Mouse (Mus musculus): ENCODE data around the gene Il12rb1.

Il12rb1 gene

DNA sequence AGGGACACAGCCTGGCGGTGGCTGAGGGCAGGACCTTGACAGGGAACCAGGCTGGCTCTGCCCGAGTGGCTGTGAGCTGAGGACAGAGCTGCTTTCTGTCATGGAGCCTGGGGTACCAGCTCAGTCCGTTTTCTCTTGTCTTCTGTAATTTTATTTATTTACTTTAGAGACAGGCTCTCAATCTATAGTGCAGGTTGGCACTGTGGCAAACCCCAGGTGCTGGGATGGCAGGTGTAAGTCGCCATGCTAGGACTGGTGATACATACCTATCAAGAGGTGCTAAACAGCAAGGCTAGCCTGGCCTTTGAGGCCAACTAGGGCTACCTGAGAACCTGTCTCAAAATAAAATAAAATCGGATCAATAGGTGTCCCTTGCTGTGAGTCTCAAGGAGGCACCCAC is 47.8 kb downstream of the Il12rb1 start:
- no peak for DNase-seq

DNA sequence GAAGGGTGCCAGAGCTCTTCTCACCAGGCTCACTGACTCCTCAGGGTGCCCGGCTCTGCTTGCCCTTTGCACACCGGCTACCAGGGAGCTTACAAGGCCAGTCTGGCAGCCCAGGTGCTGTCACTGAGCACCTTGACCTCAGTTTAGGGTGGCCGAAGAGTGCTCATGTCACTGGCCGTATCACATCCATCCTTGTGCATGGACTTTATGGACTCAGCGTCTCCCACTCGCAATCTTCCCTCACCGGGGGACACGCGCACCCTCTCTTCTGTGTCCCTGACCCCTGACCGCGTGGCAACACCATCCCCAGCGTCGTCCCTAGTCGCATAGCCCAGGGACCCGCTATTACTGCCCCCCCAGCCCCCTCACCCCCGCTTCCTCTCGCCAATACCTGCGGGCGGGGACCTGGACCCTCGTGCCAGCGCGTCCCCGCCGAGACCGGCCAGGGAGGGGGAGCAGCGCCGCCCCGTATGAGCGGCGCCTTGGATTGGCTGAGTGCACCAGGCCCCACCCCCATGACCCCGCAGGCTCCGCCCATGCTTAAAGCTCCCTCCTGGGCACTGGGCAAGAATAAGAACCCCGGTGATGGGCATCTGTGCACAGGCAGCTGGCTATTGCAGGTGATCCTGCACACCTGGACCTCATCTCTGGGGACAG is 48.4 kb downstream of the Il12rb1 start:
- peak; percentile 82 for DNase-seq

DNA sequence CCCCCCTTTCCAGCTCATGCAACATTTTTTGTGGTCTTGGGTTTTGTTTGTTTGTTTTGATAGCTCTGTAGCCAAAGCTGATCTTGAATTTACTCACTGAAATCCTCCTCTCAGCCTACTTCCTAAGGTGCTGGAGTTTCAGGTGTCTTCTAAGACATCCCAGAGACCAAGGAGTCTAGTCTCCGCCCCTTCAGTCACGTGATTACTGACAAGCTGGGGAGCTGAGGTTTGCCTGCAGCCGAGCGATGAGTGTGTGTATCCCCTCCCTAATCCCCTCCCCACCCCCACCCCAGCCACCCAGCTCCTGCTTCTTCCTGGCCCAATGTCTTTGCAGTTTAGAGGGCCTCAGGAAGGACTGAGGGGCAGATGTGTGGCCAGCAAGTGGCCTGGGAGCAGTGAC is 49.3 kb downstream of the Il12rb1 start:
- DNase-seq: no peak

DNA sequence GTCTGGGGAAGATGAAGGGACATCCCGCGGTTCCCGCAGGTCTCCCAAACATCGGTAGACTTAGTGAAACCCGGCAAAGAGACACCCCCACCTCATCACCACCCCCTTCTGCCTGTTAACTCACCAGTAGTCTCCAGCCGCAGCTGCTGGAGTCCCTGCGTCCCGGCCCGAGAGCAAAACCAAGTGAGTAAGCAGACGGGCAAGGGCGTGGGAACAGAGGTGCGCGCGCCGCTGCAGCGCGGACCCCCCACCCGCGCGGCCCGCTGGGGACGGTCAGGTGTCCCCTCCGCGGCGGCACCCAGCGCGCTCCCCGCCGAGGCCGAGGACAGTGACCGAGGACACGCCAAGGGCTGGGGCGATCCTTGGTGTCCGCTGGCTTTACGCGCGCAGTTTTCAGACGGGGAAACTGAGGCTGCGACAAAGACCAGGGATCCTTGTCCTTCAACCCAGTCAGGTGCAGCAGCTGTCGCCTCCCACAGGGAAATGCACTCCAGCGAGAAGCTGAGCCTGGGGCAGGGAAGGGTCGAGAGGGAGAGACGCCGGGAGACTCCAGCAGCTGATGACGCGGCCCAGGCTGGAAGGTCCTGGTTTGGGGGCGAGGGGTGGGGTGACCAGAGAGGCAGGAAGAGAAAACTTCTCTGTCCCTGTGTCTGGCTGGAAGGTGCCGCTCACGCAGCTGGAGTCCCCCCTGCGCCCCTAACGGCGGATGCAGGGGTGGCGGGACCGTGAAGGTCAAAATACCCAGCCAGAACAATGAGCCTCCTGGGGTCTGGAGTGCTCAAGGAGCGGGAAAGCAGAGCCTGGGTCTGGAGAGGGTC is 54.8 kb downstream of the Il12rb1 start, which contains the start of gene Kcnn1:
Kcnn1 (minus strand) TSS at position 435 of the 818 bp plus-strand sequence.
- no peak for DNase-seq

DNA sequence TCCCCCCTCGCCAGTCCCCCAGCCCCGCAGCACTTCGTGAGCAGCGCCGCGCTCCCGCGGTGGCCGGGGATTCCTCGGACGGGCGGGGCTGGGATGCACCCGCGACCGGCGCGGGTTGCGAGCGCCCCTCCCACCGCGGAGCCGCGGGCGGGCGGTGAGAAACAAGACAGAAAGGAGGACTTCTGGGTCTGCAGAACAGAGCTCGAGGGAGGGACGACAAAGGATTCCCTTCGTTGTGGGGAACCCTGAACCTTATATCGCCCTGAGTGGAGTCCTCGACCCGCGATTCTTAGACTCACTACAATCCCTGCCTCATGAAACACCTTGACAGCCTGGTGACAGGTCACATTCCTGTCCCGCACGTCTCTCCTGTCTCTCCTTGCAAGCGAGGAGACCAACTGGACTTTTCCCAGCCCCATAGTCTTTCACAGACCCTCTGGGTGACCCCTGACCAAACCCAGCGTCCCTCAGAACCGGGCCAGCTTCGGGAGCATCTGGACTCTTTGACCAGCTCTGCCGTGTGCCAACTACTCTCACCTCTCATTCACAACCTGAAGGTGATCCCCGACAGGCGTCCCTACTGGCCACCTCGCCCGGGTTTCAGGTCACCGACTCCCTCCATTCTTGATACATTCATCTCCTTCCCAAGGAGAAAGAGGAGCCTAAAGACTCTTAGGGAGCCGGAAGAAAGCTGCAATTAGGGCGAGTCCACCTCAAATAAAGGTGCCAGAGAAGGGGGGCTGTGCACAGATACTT is 55.9 kb downstream of the Il12rb1 start:
- no peak for DNase-seq

DNA sequence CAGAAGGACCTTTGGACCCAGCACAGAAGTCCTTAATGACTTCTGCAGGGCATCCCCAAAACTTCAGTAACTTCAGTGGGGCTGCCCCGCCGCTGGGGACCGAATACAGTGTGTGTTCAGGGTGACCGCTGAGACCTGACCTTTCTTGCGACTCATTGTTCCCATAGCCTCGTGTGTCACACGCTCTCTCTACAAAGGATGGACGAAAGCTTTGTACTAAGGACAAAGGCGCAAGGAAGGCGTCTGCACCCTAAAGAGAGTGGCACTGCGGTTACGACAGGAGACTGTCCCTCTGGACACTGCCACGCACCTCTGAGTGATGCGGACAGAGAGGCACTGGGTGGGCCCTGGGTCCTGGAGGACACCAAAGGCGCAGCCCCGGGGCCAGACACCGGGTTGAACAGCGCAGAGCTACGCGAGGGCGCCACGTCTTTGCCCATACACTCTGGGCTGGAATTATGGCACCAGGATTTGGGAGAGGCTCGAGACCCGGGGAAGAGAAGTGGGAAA is 56.5 kb downstream of the Il12rb1 start:
- no peak for DNase-seq

DNA sequence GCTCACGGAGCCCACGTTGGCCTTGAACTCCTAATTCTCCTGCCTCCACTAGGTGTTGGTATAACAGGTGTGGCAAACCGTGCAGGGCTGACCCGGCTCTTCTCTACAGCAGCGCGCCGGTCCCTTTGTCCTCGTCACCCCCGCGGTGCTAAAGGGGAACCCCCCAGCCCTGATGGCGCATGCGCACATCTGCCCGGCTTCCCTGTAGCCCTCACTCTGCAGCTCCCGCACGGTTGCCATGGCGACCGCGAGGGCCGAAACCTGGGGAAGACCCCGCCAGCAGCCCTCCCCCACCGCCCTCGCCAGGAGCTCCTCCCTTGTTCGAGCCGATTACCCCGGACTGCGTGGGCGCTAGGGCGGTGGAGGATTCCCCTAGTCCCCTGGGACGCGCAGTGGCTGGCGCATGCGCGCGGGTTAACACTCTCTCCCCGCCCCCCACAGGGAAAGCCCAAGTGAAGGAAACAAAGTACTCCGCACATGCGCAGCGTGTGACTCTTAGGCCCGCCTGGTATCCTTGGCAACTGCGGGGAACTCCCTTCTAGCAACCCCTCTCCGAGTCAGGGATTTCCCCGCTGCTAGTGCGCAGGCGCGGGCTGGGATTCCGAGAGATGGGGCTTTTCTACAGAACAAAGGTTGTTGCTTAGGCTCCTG is 57.2 kb downstream of the Il12rb1 start:
- peak; percentile 99 for DNase-seq

DNA sequence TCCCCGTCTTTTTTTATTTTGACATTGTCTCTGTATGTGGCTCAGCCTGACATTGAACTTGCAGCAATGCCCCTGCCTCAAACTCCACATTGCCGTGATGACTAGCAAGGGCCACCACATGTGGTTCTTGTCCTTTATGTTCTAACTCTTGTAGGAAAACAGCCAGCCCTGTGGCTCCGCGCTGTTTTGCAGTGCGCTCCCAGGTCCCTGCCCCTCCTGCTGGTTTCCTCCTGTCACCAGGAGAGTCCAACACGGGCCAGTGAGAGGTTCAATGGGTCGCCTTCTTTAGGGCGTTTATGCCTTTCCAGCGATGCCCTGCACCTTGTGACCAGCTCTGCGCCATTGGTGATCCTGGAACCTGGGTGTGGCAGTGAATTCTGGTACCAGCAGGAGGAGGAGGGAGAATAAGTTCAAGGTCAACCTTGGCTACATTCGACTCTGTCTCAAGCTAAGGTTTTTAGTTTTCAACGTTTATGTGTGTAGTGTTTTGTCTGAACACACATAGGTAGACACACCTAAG is 57.8 kb downstream of the Il12rb1 start:
- no peak for DNase-seq

DNA sequence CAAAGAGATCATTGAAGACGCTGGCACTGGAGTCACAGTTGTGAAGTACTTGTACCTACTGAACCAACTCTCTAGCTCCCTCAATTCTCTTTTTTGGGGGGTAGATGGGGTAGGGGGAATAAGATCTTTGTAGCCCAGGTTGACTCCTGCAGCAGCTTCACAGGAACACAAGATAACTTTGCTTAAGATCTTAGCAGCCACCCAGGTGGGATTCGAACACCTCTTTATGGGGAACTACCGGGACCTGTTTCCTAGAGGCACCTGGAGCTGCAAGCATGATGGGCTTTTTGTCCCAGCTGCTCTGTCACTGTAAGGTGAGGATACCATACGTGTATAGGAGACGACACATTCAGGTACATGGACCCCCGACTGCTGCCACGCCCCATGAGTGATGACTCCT is 58.3 kb downstream of the Il12rb1 start:
- no peak for DNase-seq

DNA sequence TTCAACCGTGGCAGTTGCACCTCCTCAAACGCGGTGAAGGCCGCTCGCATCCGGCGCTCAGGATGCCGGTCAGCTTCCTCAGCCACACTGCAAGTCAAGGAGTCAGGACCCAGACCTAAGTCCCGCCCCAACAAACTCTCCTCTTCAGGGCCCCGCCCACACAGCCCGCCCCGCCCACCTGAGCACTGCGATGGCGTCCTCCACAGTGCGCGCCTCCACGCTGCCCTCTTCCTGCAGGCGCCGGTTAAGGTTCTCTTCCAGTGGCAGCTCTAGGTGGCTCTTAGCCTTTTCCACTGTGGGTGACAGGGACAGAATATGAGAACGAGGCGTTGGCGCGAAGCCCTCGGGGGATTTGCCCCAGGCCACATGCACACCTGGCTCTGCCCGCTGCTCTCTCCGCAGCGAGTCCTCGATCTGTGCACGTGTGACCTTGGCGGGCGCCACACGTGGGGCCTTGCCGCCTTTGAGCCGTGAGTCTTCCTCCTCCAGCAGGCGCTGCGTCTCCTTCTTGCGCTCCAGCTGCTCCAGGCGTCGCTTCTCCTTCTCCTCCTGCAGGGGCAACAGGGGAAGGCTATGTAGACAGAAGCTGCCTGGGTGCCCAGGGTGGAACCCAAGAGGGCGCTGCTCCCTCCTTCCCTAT is 60.4 kb downstream of the Il12rb1 start:
- DNase-seq: no peak

DNA sequence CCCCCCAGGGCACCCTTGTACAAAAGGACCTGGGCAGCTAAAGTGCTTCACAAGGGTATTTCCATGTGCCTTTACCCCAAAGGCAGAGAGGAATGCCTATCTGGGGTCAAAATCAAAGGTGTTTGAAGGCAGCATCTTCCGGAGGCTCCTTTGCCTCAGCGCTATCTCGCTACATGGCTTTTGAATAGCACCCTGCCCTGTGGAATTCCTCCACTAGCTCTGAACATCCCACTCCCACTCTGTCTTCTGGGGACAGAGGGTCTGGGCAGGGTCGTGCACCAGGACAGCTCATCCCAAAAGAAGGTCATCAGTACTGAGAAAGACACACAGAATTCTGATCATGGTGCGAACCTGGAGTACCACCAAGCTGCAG is 60.9 kb downstream of the Il12rb1 start:
- no peak for DNase-seq

DNA sequence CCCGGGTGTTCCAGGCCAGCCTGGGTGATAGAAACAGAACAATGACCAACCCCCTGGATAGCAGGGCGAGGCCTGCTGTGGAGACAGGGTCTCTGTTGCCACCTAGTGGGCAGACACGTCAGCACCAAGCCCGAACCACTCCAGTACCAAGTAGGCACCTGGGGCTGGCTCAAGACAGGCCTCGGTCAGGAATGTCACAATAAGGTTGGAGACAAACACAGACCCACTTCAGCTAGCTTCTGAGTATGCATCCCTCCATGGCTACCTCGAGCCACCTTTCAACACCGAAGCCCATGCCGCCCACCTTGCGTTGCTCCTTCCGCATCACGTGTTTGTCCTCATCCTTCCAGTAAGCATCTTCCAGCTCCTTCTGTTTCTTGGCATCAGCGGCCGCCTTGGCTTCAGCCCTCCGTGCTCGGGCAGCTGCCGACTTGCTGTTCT is 61.4 kb downstream of the Il12rb1 start:
- DNase-seq: peak; percentile 65

Measured in cerebellum, adult 8-10 months (tissue).